Mouse (Mus musculus): ENCODE results near the gene Inmt.

- TF ChIP-seq CTCF (IDR thresholded peaks at IDR 0.05; ENCODE audit: low read depth, low read length) = no peak
- no peak for TF ChIP-seq POLR2A (IDR thresholded peaks at IDR 0.05; ENCODE audit: extremely low read depth, insufficient read depth, low read length)
Observed at GRCm38 (mm10) chr6:55132794-55133193, 42.0 kb downstream of the Inmt start, which contains the start of gene Crhr2.

Measured in liver, adult 2 months (tissue).